Mouse (Mus musculus): ENCODE data around the gene Pgc.

The Pgc gene

DNA sequence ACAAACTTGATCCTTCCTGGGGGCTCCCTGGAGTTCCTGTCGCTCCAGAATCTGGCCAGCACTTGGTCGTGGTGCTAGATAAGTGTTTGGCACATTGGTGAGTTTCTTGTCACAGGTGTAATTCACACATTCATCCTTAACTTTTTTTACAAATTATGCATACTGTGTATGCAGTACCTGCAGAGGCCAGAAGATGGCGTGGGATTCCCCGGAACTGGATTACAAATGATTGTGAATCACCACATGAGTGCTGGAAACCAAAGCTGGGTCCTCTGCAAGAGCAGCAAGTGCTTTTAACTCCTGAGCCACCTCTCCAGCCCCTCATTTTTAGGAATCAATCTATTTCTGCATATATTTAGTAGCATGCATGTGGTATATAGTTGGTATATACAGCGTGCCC is 25.2 kb downstream of the Pgc start:
- no peak for DNase-seq

DNA sequence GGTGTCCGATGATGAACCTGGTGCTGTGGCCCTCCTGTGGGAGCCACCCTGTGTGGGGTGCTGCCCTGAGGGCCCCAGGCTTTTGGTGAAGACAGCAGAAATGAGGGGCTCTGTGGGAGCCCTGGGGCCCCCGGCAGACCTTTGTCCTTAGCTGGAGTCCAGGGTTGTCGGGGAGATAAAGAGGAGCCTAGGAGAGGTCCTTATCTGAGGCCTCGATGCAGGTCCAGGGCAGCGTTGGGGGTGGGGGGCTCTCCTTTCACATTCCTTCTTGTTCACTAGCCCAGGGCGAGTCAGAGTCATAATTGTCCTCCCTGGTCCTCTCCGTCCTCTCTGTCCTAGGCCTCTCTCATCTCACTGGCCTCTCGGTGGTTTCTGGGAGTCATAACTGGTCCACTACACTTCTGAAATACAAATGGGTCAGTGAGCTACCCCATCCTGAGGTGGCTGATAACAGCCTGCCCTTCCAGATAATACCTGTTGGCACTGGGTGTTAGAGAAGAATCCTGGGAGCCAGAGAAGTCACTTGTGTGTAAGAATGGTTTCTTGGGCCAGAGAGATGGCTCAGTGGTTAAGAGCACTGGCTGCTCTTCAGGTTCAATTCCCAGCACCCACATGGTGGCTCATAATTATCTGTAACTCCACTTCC is 26.6 kb downstream of the Pgc start:
- no peak for DNase-seq

- DNase-seq: no peak
Observed at GRCm38 (mm10) chr17:47754246-47754645, 27.6 kb downstream of the Pgc start.

- no peak for DNase-seq
Observed at GRCm38 (mm10) chr17:47756366-47756765, 29.7 kb downstream of the Pgc start.

- no peak for DNase-seq
Observed at GRCm38 (mm10) chr17:47757056-47757610, 30.5 kb downstream of the Pgc start.

DNA sequence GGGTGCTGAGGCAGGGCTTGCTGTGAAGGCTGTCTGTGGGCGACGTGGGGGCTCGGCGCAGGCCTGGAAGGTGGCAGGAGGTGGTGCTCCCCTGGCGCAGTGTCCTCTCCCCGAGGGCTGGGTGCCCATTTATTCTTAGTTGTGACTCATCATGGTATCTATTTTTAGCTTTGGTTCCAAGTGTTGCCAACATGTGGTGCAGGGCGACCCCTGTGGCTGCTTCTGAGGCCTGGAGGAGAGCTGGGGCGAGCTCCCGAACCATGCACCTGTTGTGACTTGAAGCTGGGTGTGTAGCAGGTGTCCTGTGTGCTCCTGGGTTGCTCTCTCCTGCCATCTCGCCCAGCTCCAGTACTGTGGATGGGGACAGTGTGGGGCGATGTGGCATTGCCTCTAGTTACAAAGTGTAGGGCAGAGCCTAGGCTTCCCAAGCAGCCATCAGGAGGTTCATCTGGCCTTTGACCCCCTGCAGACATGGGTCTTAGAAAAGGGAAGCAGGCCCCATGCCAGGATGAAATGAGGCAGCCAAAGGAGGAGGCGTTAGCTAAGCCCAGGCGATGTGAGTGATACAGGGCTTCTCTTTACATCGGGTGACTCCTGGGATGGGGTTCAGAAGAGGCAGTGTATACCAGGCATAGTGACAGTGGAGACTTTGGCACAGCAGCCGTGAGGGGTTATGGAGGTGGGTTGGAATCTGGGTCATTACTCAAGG is 33.2 kb downstream of the Pgc start:
- DNase-seq: no peak

DNA sequence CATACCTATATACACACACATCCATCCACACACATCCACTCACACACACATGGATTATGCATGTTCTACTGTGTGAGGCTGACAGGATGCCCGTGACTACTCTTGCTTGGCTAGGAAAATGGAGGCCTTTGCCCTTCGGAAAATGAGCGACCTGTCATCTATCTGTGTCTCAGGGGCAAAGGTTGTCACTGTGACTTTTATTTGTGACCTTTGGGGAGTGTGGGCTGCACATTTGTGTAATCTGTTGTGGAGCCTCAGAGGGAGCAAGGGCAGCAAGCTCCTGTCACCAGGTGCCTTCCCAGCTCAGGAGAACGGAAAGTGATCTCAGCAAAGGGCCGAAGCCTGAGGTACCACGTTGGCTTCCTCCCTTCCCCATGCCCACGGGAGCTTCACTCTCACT is 35.4 kb downstream of the Pgc start:
- DNase-seq: no peak

GRCm38 (mm10) chr17:47762518-47763340 is 36.1 kb downstream of the Pgc start:
- peak; percentile 61 for DNase-seq

DNA sequence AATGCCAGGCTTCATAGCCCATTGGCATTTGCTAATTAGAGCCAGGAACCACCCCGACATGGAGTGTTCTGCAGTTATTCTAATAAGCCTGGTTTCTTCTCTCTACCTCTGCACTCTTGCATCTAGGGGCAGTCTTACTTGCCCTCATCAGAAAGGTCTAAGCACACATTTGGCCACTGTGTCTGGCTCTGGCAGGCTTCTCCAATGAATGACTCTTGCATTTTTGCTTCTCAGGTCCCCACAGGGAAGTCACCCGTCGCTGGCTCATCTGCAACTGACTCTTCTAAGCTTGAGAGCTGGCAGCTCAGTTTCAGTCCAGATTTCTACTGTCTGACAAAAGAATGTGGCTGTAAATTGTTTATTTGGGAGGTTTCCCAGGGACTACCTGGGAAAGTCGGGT is 39.3 kb downstream of the Pgc start:
- DNase-seq: no peak

DNA sequence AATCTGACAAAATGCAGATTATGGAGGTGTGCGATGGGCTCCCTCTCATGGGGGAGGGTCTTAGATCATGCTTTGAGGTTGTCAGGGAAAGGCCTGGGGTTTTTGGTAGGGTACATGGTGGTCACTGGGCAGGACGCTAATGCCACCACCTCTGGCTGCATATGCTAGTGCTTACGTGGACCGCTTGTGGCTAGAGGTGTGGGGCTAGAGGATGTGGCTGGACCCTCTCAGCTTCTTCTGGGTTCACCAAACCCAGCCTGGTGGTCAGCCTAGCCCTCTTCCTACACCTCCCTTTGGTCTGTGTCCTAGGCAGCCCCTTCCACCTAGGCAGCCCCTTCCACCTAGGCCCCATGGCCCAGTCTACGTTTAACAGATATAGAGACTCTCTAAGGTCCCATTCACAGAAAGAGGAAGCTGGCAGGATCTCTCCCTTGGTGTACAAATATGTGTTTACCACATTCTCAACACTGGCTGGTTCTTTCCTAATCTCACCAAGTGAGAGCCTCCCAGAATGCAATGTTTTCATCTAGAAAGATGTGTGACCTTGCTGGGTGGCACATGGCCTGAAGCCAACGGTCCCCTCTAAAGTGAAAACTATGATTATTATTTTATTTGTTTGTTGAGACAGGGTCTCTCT is 39.9 kb downstream of the Pgc start:
- DNase-seq: no peak

- no peak for DNase-seq
Observed at GRCm38 (mm10) chr17:47767081-47767455, 40.4 kb downstream of the Pgc start.

DNA sequence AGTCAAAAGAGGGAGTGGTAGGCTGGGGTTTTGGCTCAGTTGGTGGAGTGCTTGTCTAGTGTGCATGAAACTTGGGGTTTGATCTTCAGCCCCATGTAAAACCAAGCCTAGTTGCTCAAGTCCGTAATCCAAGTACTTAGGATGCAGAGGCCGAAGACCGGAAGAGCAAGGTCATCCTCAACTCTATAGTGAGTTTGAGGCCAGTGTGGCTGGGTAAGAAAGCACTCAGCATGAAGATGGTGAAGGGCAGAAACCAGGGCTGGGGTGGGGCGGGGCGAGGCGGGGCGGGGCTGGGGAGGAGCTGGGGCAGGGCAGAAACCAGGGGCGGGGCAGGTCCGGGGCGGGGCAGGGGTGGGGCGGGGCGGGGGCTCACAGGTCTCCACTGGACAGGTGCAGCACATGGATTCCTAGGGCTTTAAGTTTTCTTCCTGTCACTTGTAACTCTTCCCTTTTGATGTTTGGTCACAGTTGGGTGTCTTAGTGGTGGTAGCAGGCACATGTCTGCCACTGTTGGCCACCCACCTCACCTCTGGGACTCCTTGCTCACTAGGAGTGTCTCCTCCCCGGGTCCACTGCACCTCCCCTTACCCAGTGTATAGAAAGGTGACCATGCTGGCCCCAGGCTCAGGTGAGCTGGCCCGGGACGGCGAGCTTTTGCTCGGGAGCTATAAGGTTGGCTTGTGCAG is 41.0 kb downstream of the Pgc start:
- DNase-seq: no peak

DNA sequence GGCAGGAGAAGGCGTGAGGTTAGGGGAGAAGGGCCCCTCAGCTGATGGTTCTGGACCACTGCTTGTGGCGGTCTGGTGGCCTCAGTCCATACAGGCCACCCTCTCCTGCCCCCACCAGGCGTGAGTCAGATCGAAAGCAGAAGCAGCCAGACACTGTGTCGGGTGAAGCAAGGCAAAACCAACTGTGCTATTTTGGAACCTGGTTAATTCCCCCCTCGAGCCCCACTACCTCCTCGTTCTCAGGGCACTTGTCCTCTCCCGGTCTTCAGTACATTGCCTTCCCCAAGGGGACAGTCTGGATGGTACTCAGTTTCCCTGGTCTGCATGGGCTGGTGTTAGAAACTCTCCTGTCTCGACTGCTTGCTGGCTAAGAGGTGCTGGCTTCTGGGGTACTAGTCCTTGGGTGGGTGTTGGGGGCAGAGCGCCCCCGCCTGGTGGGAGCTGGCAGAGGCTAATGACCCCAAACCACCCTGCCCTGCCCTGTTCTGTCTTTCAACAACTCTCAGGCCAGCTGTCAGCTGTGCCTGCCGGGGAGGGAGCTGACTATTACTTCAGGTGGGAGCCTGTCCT is 42.1 kb downstream of the Pgc start:
- no peak for DNase-seq

DNA sequence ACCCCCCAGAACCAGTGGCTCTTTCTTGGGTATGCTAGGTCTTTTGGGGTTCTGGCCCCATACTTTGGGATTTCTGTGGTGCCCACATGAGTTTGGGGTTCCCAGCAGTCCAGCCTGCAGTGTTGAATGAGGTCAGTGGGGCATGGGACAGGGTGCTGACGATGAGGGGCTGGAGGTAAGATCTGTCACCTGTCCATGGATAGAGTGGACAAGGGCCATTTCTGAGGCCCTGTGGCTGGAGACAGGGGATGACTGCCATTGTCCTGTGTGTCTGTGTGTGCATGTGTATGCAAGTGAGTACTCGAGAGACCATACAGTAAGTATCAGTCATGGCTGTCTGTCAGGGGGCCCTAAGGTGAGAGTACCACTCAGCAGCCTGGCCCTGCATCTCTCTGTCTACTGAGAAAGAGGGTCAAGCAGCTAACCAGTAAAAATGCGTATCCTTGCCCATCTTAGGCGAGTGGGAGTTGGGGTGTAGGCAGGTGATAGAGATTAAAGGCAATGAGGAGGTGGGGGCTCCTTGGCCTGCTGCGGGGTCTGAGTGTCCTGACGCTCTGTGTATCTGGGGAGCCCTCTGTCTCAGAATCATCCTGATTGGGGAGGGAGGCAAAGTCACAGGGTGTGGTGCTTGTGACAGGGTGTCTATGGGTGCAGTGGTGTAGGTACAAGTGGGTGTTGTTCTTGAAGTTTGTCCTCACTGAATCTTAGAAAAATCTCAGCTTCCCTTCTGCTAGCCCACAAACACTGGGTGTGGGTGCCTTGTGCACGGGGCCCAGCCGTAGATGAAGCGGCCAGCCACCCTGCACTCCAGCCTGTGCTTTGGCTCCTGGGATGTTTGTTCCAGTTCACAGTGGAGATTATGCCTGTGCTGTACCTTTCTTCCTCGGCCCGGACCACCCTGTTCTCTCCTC is 43.0 kb downstream of the Pgc start:
- no peak for DNase-seq

- no peak for DNase-seq
Observed at GRCm38 (mm10) chr17:47773604-47774003, 47.0 kb downstream of the Pgc start.

DNA sequence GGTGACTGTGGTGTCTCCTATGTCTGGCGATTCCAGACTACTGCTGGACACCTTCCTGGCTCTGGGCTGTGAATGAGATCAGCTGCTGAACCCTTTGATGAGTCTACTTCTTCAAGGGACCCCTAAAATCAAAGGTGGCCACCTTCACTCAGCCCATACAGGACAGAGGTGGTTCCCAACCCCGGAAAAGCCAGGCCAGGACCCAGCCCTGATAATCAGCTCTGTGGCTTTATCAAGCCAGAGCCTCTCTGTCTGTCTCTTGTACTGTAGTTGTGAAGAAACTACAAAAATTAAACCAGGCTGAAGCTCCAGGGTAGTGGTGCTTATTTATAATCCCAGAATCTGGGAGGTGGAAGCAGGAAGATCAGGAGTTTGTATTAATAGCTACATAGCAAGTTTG is 50.5 kb downstream of the Pgc start:
- DNase-seq: no peak

GRCm38 (mm10) chr17:47780470-47780869 is 53.8 kb downstream of the Pgc start:
- no peak for DNase-seq

- no peak for DNase-seq
Observed at GRCm38 (mm10) chr17:47782486-47782885, 55.8 kb downstream of the Pgc start.

GRCm38 (mm10) chr17:47783445-47784223 is 57.0 kb downstream of the Pgc start:
- DNase-seq: no peak

Data from kidney, adult 11 months (tissue).